Mouse (Mus musculus) heart, adult 2 months (tissue): Measurements from ENCODE around the gene Bcl2a1c.
"Not testable (repeated sequence)": the region's sequence is repeated elsewhere in the genome, so short reads cannot be mapped to it uniquely, and the experiment has no call there.

Experiments
- CTCF ChIP-seq: fragments of 200-600 bp; IDR thresholded peaks from 2 replicates; pipeline ENCODE4 v1.8.1; 2022; ENCODE audit warnings: antibody characterized with exemption, mild to moderate bottlenecking, moderate library complexity
- EP300 ChIP-seq: fragments of 200-500 bp; IDR thresholded peaks from 2 replicates; pipeline ENCODE4 v1.6.1; 2011; ENCODE audit warnings: low read depth, low read length, control low read depth; ENCODE audit not compliant: insufficient read depth

DNA sequence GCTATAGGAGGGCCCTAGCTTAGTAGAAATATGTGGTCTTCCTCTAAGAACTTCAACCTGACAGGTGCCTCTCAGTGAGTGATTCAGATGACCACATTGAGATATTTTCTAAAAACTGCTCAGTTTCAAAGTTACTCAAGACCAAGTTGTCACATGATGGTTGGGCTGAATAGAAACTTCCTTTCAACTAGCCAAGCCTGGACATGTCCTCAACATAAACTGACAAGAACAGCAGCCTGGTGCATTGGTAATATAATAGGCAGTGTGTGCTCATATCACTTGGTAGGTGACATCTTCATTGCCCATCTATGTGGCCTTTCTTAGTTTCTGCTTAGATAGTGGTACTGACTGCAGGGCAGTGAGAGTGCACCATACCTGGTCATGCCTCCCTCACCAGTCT lies 24.0 kb upstream of the Bcl2a1c start:
- TF ChIP-seq CTCF, EP300: not testable (repeated sequence)
